Mouse (Mus musculus): Measurements from ENCODE around the gene Diras2.
A peak's percentile ranks its signal among the peaks of the same experiment; 100 is the strongest.

The Diras2 gene

DNA sequence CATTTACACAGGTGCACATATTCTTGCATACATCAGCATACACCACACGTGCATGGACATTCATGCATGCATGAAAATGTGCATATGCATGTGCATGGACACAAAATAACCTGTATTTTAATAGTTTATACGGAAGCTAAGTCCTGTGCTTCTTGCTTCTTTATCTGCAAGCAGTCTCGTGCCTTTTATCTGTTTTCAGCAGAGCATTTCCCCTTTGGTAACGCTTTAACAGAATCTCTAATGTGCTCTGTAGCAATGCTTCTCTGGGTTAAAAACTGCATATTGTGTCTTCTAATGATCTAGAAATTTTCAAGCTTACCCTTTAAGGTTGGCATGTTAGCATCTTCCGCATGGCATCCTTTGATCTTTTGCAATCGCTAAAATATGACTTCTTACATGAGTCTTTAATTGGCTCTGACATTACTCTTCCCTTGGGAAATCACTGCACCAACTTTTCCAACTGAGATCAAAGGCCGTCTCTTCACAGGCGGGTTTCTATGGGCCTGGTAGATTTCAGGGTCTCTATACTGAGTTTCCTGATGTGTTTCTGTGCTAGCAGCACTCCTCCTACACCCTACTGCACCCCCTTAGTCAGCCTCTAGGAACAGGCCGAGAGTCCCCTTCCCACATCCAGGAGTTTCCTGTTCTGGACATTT is 21.9 kb upstream of the Diras2 start:
- DNase-seq (ENCODE audit: low spot score in 2 of 2): no peak

- DNase-seq (ENCODE audit: low spot score in 2 of 2): no peak
These were observed 20.2 kb upstream of the Diras2 start for GRCm38 (mm10) chr13:52551275-52551674.

DNA sequence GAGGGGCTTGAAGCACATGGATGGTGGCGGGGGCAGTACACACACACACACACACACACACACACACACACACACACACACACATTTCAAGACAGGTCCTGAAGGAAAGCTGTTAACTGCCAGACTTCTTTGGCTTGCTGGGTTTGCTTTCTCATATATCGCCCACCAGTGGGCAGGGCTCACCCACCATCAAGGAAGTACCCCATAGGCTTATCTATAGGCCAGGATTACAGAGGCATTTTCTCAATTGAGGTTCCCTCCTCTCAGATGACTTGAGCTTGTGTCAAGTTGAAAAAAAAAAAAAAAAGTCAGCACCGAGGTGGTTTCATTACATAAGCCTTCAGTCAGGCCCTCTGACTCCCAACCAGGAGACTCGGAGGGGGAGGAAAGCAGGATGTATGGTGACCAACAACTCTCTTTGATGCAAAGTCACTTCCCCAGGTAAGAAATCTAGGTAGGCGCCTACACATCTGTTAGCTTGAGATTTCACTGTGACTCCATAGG is 19.7 kb upstream of the Diras2 start:
- DNase-seq (ENCODE audit: low spot score in 2 of 2): no peak

- DNase-seq (ENCODE audit: low spot score in 2 of 2): no peak
These were observed 15.2 kb upstream of the Diras2 start for GRCm38 (mm10) chr13:52546288-52546687.

DNA sequence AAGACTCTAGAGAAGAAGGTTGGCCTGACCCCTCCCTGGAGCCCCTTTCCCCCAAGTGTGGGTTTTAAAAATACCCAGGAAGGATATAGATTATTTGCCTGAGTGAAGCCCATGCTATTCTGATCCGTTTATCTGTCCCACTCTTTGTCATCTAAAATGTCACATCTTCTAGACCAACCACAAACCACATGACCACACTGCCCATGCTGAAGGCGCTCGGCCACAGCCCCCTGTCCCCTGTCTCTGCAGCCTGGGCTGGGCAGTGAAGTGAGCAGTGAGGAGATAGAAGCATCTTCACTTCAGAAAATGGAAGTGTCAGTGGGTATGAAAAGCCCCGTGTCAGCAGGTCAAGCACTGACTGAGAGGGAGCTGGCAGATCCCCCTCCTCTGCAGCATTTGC is 11.6 kb upstream of the Diras2 start:
- DNase-seq (ENCODE audit: low spot score in 2 of 2): no peak

- DNase-seq (ENCODE audit: low spot score in 2 of 2): no peak
These were observed 11.0 kb upstream of the Diras2 start for GRCm38 (mm10) chr13:52542036-52542526.

DNA sequence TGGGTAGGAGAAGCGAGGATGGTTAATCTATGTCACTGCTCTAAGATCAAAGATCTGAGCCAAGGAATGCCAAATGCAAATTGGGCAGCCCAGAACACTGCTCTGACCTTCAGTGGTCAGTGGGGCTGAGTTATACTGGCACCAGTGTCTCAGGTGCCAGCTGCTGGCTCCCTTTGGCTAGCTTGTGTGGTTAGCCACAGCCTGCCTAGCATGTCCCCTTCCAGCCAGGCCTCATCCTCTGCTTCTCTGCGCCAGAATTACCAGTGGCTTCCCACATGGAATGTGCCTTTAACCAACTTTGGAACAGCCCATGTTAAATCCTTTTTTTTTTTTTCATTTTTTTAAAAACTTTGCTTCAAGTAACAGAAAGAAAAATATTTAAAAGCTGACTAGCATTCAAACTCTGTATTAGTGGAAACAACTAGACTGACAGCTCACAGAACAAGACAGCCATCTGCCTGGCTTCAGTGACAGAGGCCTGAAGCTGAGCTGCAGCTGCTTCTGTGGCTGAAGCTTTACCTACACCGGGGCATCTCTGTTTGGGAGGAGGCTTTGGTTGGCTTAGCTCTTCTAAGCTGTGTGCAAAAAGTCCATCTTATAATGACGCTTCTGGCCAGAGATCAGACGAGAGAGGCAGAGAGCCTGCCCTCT is 10.4 kb upstream of the Diras2 start:
- DNase-seq (ENCODE audit: low spot score in 2 of 2): no peak

- DNase-seq (ENCODE audit: low spot score in 2 of 2): peak; percentile 27 to 70
These were observed 8.4 kb upstream of the Diras2 start for GRCm38 (mm10) chr13:52539461-52539860.

DNA sequence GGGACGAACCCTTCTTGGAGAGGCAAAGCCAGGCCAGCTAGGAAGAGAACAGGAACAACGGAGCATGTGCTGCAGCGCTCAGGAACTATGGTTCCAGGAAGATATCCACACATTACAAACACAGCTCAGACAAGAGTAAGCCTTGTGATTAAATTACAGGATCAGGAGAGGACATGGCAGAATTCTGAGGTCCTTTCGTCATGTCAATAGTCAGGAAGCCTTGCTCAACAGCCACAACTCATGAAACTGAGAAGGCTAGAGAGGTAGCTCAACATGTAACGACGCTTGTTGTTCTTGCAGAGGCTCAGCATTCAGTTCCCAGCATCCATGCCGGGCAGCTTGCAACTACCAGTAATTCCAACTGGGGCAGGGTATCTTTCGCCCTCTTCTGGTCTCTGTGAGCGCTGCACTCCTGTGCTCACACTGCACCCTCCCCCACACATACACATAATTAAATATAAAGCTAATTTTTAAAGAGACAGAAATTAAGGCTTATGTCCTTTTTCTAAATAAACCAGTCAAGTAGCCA is 7.6 kb upstream of the Diras2 start:
- no peak for DNase-seq (ENCODE audit: low spot score in 2 of 2)

DNA sequence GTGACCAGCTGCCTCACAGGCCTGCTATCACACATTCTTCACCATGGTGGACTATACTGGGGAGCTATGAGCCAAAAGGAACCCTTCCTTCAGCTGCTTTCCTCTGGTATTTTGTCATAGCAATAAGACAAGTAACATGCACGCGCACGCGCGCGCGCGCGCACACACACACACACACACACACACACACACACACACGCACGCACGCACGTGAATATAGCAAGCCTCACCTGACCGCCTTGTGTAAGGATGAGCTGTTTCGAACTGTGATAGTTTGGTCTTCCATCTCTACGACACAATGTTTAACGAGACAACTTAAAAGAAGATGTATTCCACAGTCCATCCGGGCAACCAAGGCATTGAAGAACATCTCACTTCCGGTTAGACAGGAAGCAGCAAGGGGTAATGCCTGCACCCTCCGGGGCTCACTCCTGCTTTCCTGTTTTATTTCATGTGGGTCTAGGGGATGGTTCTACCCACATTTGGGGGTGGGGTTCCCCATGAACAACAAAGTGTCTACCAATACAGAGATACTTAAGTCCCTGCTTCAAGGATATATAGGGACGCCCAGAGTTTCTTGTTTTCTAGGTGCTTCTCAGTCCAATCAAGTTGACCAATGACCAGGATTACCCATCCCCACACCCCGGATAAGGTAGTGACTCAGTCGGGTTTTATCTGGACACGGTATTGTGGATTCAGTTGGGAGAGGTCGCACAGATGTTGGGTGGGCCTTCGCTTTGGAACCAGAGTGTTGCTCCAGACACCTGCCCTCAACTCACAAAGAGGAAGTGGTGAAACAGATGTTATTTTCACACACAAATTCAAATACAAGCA is 6.9 kb upstream of the Diras2 start:
- DNase-seq (ENCODE audit: low spot score in 2 of 2): no peak

- peak; percentile 68 to 89 for DNase-seq (ENCODE audit: low spot score in 2 of 2)
These were observed 4.5 kb upstream of the Diras2 start for GRCm38 (mm10) chr13:52535542-52535941.

DNA sequence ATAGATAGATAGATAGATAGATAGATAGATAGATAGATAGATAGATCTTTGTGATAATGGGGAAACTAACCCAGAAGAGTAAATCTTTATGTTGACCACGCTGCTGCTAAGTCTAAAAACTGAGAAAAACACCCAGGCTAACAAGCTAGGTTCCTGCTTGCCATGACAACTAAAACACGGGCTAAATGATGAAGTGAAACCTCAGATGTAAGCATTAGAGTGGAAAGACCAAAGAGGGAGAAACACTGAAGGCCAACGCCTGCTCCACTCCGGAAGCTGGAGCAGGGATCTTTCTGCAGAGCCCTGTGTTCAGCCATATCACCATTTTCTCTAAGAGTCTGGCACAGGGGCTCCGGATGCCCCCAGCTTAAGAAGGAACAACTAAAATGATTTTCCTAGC is 2.6 kb upstream of the Diras2 start:
- DNase-seq (ENCODE audit: low spot score in 2 of 2): no peak

GRCm38 (mm10) chr13:52530008-52530945 is 802 bp downstream of the Diras2 start:
- DNase-seq (ENCODE audit: low spot score in 2 of 2): peak; percentile 45 to 76

DNA sequence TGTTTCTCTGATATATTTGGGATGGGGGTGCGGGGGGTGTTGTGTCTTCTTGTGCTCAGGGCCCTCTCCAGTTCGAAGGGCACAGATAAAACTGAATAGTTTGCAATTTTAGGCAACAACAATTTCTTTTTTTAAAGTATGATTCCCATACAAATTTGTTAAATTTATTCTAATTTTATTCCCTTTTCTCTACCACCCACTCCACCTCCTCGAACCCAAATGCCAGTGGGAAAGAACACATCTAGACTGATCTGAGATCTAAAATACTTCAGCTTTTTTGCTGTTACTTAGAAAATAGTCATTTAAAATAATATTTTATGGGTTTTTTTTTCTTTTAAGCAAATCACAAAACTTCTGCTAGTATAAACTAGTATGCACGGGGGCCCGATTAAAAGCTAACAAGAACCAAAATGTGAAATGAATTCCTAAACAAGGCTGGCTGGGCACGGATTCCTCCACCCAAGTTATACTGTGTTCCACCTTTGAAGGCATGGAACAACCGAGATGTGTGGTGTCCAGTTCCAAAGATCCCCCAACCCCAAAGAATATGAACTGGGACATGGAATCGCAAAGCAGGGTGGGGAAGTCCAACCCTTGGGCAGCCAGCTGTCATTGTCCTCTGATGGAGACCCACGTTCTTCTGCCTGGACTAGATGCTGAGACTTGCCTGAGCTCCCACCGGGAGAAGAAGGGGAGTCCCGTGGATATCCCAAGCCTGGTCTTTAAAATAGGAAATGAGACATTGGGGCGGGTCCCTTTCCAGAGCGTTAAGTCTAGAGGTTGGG is 1.7 kb downstream of the Diras2 start:
- no peak for DNase-seq (ENCODE audit: low spot score in 2 of 2)

DNA sequence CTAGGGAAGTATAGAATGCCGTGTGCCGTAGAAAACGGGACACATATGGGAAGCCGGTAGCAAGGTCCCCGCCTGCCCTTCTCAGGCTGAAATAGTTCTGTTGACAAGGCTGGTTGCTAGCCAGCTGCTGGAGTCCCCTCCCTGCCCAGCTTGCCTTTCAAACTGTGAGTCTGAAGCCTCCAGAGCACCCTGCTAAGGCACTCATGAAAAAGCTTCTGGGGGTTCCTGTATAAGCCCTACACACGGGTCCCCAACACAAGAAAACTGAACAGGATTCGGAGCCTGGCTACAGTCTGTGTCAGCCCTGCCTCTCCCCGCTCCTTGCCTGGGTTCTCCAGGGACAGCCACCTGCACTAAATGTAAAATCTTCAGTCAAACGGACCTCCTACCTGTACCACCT is 2.3 kb downstream of the Diras2 start:
- DNase-seq (ENCODE audit: low spot score in 2 of 2): no peak

DNA sequence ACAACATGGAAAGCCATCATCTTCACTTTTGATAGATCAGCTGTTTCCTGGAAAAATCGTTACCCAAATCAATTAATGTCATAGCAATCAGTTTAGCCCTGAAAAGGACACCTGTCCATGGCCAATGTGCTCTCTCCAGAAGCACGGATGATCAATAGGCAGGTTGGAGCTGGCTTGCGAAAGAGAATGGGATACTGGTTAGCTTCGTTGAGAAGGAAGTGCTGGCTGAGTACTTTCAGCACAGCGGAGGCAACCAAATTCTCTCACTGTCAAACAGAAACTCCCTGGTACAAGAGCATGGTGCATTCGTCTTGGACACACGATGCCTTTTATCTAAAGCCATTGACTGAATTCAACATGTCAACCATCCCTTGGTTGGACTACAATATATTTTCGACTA is 2.8 kb downstream of the Diras2 start:
- DNase-seq (ENCODE audit: low spot score in 2 of 2): no peak

DNA sequence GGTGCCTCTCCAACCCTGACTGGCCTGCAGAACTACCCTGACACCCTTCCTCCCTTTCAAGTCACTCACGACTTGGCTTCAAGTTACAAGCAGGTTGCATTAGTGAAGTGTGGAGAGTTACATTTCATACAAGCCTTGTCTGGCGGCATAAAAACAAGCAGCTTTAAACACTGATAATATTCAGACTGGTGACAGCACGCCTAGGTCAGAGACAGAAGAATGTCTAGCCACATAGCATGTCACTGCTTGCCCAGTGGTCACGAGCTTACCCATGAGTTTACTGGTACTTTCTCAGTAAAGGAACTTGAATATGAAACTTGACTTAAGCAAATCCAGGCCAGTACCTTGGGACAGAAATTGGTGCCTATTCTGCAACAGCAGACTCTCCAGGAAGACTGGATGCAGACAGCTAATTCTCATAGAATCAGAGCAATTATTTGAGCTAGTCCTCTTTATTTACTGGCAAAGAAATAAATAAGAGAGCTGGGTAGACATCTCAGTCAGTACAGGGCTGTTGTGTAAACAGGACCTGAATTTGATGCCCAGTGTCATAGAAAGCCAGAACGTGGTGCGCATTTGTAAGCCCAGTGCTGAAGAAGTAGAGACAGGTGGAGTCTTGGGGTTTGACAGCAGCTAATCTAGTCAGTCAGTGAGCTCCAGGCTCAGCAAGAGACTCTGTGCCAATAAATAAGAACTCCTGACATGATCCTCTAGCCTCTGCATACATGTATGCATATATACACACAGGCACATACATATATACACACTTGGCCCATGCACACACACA is 4.6 kb downstream of the Diras2 start:
- no peak for DNase-seq (ENCODE audit: low spot score in 2 of 2)

- no peak for DNase-seq (ENCODE audit: low spot score in 2 of 2)
These were observed 6.8 kb downstream of the Diras2 start for GRCm38 (mm10) chr13:52524313-52524712.

DNA sequence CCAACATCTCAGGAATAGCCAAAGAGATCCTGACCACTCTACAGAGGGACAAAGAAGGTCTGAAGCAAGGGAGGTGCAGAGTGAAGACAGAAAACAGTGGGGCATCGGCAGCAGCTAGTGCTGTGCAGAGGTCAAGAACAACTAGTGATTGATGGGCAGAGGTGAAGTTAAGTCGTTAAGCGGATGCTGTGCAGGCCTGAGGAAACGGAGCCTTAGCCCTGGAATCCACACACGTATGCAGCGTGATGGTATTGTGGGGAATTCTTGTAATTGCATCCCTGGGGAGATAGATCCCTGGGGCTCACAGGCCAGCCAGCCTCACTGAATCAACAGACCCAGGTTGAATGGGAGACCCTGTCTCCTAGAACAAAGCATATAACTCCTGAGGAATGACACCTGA is 9.9 kb downstream of the Diras2 start:
- no peak for DNase-seq (ENCODE audit: low spot score in 2 of 2)
